Mouse (Mus musculus) lung, postnatal 10 days (tissue): ENCODE measurements around the gene Tex45.
A peak's percentile ranks its signal among the peaks of the same experiment; 100 is the strongest.

Source experiments
- DNase-seq: peaks from one replicate; pipeline ENCODE4 v3.0.0; 2021

Gene Tex45

DNA sequence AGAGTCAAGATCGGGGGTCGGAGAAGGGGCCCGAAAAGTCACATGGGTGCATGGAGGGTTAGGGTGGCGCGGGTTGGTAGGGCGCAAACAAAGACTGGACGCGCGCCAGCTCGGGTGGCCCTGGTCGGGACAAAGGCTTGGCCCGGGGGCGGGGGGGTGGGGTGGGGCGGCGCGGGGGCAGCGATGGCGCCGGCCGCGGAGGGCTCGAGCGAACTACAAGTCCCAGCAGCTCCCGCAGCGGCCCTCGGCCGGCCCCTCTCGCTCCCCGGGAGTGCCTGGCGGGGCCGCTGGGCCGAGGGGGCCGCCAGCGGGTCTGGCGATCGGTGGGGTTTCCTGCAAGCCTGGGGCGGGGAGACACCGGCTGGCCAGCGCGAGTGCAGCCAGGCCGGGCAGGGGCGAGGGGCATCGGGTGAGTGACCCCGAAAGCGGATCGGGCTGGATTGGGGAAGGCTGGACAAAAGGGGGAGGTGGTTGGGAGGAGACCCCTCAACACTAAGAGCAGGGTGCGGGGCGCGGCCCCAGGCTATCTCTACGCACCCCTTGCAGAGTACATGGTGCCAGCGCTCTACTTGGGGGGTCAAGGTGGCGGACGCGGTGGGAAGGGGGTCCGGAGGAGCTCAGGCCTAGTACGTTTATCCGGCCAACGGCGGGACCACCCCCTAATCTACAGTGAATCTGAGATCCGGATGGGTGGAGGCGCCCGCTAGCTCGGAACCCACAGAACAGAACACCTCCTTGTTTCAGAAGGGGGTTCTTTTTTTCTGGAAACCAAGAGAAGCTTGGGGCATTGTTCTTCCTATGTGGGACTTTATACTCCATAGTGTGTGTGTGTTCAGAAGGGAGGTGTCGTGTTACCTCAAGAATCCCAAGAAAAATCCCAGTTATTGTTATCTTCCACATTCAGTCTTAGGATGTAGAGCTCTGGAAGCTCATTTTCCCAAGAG lies 22.5 kb downstream of the Tex45 start, which contains the start of gene Zfp358:
TSS of gene Zfp358 (plus strand) at position 238 of the 944 bp plus-strand sequence.
- peak; percentile 86 for DNase-seq

DNA sequence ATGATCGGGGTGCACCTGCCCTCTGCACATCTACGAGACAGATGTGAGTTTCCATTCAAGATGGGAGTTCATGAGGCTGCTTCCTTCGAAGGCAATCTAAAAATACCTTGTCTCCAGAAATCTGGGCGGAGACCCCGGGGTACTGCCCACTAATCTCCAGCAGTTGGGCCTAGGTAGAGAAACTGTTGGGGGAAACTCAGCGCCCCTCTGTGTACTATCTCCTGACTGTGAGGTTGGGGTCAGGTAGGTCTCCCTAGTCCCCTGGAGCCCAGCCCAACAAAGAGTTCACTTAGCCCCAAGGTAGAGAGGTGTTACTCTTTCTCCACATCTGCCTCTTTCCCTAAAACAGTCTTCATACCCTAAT lies 23.2 kb downstream of the Tex45 start:
- DNase-seq: no peak

DNA sequence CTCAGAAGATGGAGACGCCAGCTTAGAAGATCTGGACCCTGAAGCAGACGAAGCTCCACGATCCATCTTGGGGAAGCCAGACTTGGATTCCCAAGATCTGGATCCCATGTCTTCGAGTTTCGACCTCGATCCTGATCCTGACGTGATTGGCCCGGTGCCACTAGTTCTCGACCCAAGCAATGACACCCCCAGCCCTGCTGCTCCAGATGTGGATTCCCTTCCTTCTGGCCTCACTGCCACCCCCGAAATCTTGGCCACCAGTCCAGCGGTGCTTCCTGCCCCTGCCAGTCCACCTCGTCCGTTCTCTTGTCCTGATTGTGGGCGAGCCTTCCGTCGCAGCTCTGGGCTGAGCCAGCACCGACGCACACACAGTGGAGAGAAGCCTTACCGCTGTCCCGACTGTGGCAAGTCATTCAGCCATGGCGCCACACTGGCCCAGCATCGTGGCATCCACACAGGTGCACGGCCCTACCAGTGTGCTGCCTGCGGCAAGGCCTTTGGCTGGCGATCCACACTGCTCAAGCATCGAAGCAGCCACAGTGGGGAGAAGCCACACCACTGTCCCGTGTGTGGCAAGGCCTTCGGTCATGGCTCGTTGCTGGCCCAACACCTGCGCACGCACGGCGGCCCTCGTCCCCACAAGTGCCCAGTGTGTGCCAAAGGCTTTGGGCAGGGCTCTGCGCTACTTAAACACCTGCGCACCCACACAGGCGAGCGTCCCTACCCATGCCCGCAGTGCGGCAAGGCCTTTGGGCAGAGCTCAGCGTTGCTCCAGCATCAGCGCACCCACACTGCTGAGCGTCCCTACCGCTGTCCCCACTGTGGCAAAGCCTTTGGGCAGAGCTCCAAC lies 25.1 kb downstream of the Tex45 start:
- no peak for DNase-seq

DNA sequence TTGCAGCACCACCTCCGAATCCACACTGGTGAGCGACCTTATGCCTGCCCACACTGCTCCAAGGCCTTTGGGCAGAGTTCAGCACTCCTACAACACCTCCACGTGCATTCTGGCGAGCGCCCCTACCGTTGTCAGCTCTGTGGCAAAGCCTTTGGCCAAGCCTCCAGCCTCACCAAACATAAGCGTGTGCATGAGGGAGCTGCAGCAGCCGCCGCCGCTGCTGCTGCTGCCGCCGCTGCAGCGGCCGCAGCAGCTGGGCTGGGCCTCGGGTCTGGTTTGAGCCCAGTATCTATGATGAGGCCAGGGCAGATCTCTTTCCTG lies 25.7 kb downstream of the Tex45 start:
- DNase-seq: no peak

DNA sequence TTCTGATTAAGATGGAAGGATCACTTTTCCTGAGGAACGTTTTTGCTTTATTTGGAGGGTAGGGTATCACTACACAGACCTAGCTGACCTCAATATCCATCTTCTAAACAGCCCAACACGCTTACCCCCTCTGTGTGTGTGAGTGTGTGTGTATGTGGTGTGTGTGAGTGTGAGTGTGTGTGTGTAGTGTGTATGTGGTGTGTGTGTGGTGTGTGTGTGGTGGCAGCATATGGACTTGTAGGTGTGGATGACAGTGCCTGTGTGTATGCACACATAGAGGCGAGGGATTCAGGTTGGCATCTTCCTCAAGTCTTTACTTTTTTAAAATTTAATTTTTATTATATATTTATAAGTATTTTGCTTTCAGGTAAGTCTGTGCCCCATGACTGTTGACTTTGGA lies 27.9 kb downstream of the Tex45 start:
- no peak for DNase-seq

DNA sequence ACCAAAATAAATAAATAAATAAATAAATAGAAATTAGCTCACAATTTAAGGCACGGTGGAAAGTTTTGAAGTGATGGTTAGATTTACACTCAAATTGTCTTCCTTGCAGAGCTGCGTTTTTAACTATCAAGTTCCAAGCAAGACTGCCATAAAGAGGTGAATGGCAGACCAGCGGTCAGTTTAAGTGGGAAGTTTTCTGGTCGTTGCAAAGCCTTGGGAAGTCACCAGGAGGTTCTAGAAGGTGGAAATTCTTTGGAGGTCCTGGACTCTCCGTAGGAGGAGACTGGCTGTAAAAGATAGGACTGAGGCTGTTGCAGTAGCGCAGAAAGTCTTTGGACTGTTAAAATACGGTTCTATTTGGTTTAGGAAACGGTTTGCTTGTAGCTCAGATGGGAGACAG lies 29.1 kb downstream of the Tex45 start:
- DNase-seq: no peak

DNA sequence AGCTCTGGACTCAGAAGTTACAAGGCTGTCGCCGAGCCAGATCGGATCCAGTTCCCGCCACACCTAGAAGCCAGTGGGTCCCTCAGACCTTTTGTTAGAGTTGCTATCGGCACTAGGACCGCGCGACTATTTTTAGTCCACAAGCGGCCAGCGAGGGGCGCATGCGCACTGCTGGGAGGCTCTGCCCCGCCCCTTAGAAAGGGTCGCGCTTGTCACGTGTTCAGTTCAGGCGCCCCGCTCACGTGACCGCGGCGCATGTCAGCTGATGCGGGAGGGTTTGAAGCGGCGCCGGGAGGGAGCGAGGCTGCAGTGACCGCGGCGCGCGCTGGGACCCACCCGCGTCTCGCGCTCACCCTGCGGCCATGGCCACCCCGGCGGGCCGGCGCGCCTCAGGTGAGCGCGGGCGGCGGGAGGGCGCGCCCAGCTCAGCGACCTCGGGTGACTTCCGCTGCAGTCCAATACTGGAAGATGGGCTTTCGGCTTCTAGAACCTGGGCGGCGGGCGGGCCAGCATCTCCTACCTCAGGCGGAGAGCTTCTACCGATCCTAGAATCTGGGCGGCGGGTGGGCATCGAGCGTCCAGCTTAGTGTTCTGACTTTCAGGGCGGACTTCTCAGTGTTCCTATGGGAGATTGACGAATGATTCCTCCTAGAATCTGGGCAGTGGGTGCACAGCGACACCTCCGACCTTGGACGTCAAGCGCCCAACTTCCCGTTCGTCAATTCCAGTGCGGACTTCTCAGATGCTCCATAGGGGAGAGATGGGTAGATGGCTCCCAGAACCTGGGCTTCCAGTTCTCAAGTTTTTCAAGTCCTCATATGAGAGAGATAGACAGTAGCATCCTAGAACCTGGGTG lies 29.8 kb downstream of the Tex45 start, which contains the start of gene Mcoln1:
TSS of gene Mcoln1 (plus strand) at position 223 of the 856 bp plus-strand sequence.
- peak; percentile 99 for DNase-seq

DNA sequence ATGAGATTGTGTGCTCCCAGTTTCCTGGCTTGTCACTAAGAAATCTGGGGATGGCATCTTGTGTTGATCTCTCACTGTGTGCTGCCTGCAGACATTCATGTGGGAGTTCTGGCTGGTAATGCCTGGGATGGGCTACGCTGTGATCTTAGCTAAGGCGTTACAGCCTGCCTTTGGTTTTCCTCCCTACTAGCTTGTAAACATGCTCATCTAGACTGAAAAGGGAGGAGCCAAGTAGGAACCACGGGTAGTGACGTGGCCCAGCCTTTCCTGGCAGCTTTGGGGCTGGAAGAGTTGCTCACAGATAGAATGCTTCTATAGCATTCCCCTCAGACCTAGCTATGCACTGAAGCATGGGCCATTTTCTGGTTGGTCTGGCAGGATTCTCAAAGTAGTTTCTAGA lies 31.6 kb downstream of the Tex45 start:
- no peak for DNase-seq

DNA sequence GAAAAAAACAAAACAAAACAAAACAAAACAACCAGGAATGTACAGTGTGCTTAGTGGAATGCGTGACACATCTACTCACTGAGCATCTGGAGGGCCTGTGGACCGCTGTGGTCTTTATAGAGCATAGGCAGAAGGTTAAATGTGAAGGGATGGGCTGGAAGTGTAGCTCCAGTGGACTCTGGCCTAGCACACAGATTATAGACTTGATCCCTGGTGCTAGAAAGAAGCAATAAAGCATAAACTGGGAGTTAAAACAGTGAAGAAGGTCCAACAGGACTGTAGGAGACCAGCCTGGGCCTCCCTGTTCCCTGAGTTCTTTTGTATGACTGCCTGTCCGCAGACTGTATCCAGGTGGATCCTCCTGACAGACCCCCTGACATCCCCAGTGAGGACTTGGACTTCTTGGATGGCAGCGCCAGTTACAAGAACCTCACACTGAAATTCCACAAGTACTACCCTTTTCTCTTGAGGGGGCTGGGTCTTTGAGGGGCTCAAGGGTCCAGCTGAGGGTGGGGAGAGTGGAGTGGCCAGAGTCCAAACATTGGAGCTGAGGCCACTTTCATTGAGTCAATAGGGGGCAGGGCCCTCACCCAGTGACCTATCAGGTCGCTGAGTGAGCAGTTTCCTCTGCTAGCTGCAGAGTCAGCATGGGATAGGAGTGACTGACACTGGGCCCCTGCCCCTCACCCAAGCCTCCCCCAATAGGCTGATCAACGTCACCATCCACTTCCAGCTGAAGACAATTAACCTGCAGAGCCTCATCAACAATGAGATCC lies 37.5 kb downstream of the Tex45 start:
- DNase-seq: no peak

DNA sequence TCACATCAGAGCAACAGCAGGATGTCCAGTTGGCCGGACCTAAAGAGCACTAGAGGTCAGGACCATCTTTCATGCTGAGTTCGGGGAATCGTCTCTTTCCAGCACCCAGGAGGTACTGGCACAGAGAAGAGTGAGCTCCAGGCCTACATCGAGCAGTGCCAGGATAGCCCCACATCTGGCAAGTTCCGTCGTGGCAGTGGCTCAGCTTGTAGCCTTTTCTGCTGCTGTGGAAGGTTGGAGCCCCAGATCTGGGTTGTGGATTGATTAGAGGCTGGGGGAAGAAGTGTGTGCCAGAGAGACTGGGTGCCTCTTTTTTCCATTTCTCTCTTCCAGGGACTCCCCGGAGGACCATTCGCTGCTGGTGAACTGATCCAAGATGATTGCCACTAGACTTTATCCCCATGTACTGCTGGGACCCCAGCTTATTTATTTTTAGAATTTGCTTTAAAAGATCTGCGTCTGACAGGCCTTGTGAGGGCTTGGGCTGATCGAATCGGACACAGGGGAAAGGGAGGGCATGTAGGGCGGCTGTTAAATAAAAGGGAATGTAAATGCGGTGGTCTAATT lies 44.1 kb downstream of the Tex45 start:
- no peak for DNase-seq

DNA sequence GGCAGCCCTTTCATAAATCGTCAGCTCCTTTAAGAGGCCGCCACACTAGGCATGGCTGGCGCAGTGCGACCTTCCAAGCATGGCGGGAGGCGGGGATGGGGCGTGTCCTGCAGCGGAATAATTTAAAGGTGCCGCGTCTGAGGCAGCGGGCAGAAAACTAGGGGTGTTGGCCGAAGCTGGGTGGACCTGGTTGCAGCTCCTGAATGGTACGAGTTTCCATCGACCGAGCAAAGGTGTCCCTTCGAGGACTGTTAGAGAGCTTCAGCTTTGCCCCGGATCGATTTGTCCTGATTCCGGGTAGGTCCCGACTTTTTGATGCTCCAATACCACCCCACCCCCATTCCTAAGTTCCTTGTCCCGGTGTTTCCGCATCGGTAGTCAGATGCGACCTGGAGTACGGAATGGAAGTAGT lies 44.6 kb downstream of the Tex45 start, which contains the start of gene Pnpla6:
TSS of gene Pnpla6 (plus strand) at position 125 of the 412 bp plus-strand sequence.
- peak; percentile 95 for DNase-seq

DNA sequence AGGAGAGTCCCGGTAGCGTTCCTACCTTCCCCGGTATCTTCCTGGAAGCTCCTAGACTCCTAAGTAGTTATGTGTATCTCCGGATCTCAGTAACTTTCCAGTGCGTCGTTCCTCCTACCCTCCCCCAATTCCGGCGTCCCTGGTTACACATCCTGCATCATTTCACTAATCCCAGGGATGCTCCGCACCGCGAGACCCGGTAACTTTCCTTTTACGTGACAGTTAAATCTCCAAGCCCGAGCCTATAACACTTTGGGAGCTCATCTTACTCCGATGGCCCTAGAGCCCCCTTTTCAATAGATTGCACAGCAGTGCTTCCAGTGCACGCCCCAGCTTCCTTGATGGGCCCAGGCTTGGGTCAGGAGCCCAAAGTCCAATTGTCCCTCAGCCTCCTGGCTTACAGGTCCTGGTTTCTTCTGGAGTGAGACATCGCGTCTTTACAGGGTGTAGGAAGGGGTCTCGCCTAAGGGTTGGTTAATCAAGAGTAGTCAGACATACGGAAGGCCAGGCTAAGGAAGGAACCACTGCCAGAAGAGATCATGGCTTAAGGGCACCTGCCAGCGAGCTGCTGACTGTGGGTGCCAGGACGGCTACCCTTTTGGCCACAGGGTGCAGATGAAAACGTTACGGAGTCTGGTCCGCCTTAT lies 45.2 kb downstream of the Tex45 start:
- DNase-seq: peak; percentile 73

DNA sequence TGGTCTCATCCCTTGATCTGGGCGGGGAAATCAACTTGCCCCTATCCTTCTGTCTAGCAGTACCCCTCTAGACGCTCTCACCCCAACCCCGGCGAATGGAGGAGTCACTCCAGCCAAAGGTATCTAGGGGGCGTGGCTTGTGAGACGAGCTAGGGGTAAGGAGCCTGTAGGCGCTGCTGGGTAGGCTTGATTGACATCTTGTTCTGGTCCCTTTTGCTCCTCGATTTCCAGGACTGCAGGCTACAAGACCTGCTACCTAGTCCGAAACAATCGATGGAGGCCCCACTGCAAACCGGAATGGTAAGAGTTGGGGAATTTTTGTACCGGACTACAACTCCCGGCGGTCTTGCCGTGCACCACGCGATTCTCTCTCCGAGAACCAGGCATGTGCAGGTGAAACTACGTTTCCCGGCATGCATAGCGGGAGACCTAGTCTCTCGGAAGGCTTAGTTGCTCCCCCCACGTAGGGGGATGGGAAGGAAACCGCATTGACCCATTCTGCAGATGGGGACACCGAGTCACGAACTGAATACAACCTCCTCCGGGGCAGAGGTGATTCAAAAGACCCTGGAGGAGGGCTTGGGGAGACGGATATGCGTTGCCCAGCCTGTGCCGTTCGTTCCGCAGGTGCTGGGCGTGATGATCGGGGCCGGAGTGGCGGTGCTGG lies 45.9 kb downstream of the Tex45 start:
- DNase-seq: peak; percentile 96

DNA sequence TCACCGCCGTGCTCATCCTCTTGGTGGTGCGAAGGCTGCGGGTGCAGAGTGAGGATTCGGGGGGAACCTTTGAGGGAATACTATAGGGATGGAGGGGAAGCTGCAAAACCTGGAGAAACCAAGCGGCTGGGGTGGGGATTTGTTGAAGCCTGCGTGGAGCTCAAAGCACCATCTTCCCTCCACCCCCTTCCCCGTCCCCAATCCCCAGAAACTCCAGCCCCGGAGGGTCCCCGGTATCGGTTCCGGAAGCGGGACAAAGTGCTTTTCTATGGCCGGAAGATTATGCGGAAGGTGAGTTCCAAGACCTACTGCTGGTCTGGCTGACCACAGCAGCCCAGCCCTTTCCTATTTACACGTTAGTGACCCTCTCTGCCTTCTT lies 46.4 kb downstream of the Tex45 start:
- peak; percentile 58 for DNase-seq

DNA sequence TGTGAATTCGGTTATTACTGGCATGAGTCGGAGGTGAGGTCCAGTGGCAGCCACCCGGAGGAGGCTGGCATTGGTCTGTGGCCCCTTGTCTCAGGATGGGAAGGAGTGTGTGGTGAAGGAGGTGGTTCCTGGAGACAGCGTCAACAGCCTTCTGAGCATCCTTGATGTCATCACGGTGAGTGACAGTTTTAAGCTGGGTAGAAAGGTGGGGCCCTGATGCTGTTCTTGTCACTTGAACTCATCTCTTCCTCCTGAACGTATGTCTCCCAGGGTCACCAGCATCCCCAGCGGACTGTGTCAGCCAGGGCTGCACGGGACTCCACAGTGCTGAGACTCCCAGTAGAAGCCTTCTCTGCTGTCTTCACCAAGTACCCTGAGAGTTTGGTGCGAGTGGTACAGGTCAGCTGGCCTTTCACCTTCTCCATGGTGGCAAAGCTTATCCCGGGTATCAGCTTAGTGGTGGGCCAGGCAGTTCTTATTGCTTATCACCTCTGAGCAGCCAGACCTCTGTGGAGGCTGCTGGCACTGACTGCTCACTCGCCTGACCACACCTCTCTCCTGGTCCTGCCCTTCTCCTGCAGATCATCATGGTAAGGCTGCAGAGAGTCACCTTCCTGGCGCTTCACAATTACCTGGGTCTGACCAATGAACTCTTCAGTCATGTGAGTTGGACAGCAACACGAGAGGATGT lies 51.5 kb downstream of the Tex45 start:
- no peak for DNase-seq

DNA sequence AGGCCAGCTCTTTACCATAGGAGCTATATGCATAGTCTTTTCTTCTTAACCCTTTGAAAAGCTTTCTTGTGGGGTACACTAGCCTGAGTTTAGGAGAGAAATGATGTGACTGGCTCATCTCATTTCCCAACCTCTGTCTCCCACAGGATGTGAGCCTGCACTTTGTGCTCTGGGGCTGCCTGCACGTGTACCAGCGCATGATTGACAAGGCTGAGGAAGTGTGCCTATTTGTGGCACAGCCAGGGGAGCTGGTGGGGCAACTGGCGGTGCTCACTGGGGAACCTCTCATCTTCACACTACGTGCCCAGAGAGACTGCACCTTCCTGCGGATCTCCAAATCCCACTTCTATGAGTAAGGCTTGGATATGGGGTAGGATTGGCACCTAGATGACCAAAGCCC lies 60.2 kb downstream of the Tex45 start:
- no peak for DNase-seq

DNA sequence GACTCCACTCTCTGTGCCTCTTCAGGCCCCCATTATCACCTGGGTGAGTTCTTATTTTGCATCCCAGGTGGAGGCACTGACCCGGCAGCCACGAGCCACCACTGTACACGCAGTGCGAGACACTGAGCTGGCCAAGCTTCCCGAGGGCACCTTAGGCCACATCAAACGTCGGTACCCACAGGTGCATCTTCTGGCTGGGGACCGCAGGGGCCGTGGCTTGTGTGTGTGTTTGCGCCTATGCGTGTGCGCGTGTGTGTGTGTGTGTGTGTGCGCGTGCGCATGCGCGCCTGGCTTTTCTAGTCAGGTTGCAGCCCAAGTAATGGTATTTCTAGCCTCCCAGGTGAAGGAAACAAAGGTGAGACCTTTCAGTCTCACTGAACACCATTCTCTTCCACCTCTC lies 61.3 kb downstream of the Tex45 start:
- no peak for DNase-seq

DNA sequence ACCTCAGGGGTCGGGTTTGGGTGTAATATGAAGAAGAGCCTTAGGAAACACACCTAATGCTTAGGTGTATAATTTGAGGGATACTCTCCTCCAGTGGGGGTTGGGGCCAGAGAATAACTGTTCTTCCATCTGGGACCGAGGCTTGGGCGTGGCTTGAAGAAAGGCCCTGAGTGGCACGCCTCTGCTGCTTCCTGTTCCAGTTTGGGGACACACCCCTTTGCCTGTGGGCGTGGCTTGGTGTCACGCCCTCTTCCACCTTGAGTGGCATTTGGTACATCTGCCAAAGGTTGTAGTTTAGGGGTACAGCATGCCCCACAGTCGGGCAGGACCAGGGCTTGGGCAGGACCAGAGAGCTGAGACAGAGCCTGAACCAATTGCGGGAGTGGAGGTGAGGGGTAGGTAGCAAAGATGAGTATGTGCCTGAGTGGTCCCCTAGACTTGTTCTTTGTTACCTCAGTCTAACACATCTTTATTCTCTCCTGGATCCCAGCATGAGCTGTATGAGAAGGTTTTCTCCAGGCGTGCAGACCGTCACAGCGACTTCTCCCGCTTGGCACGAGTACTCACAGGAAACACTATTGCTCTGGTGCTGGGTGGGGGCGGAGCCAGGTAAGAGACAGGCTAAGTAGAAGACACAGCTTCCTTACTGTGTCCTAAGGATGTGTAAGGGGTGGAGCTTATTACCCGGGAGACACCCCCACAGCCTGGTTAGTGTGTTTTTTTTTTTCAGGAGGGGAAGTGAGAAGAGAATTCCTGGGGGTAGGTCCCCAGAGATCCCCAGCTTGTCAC lies 65.6 kb downstream of the Tex45 start:
- peak; percentile 41 for DNase-seq
